Comparison of ENCODE assay signal across 22 mouse cellular contexts in genomic region chr8:121660602-121661001, GRCm38 (mm10). TPM values are rescaled to one million over a fixed set of nuclear protein-coding genes. Genes with fewer than 3 reads are reported as not detected.
DNase-seq lines count a peak whose midpoint lies in the region; ATAC-seq and TF ChIP-seq lines count a peak whose summit lies in the region.
"Had no signal": no experiment of that assay in that cellular context is flagged by ENCODE, and none has a peak within 500 bp of the region (broad histone marks: within the 10 kb centered on the region; RNA-seq: fewer than 3 reads in every experiment).

No protein-coding gene starts in this region.

- no peaks in the 10 kb centered on the region for H3K9me3 ChIP-seq in kidney, embryonic 16.5 days (ENCODE audit: low read length)
- no peaks in the 10 kb centered on the region for H3K9me3 ChIP-seq in E14TG2a.4 (ENCODE audit: low read length)
- H3K9me3 ChIP-seq: embryonic facial prominence, embryonic 15.5 days; lung, embryonic 15.5 days had no signal

- no peak overlapping the region for H3K27ac ChIP-seq in kidney, embryonic 16.5 days (ENCODE audit: low read length)
- H3K27ac ChIP-seq: embryonic facial prominence, embryonic 15.5 days; heart, adult 2 months; liver, embryonic 14.5 days; lung, embryonic 15.5 days; stomach, postnatal 0 days had no signal

- TF ChIP-seq CTCF in E14TG2a.4 (conservative IDR thresholded peaks at IDR 0.05; ENCODE audit: low read length): no peak

- H3K4me2 ChIP-seq in kidney, embryonic 16.5 days (replicated peaks; ENCODE audit: low read depth, low read length): no peak overlapping the region
- H3K4me2 ChIP-seq: embryonic facial prominence, embryonic 15.5 days; lung, embryonic 15.5 days; midbrain, embryonic 11.5 days had no signal

- peak; percentile 52 for DNase-seq in cerebellum, adult 9-11 months
- DNase-seq in kidney, adult 18-20 months: peak; percentile 71
- DNase-seq in kidney, postnatal 14 days: peak; percentile 45
- DNase-seq: adrenal gland, postnatal 10 days; gastrocnemius, postnatal 25 days; heart, adult 2 months; heart, postnatal 36 days; layer of hippocampus, adult 9-11 months; lung, postnatal 4 days; retina, postnatal 1 day; right cerebral cortex, postnatal 4 days; thymus, postnatal 14 days had no signal

- no peaks in the 10 kb centered on the region for H3K27me3 ChIP-seq in kidney, embryonic 16.5 days (ENCODE audit: insufficient read depth, low read length)
- H3K27me3 ChIP-seq in E14TG2a.4 (ENCODE audit: insufficient read depth, low read length): peaks cover 7% of the 10 kb centered on the region; the same call in 1 of the 2 replicates
- H3K27me3 ChIP-seq: embryonic facial prominence, embryonic 15.5 days; lung, embryonic 15.5 days had no signal

- no peak overlapping the region for H3K4me3 ChIP-seq in kidney, embryonic 16.5 days (ENCODE audit: low read length)
- H3K4me3 ChIP-seq in E14TG2a.4 (replicated peaks; ENCODE audit: low read length): peak overlapping the region; percentile 57
- H3K4me3 ChIP-seq: embryonic facial prominence, embryonic 15.5 days; heart, adult 2 months; lung, embryonic 15.5 days had no signal

- 59% methylated on average over 15 of the region's 15 CpGs for whole genome bisulfite sequencing in kidney, embryonic 16.5 days

- ATAC-seq in cerebellum, adult (ENCODE audit: insufficient number of reproducible peaks, low FRiP score, low TSS enrichment): no peak
- ATAC-seq in kidney, embryonic 16.5 days (ENCODE audit: low FRiP score, low TSS enrichment): no peak
- no peak for ATAC-seq in CD4-positive, CD25-positive, alpha-beta regulatory T cell, adult 4 months
- ATAC-seq: forebrain, embryonic 16.5 days had no signal

- H3K4me1 ChIP-seq in kidney, embryonic 16.5 days (ENCODE audit: insufficient read depth, low read length): peaks cover 19% of the 10 kb centered on the region
- peaks cover 33% of the 10 kb centered on the region for H3K4me1 ChIP-seq in E14TG2a.4 (replicated peaks; ENCODE audit: low read depth, low read length)

- no peak overlapping the region for H3K9ac ChIP-seq in kidney, embryonic 16.5 days (replicated peaks; ENCODE audit: low read length)
- H3K9ac ChIP-seq: embryonic facial prominence, embryonic 15.5 days; liver, embryonic 14.5 days; lung, embryonic 15.5 days had no signal

- H3K36me3 ChIP-seq in kidney, embryonic 16.5 days (ENCODE audit: insufficient read depth, low read length): no peaks in the 10 kb centered on the region
- H3K36me3 ChIP-seq in E14TG2a.4 (ENCODE audit: insufficient read depth, low read length): no peaks in the 10 kb centered on the region
- H3K36me3 ChIP-seq: embryonic facial prominence, embryonic 15.5 days; lung, embryonic 15.5 days had no signal

RNA-seq across cellular contexts. Expression of gene Zcchc14, which starts 7.9 kb away (rescaled TPM):
- polyA plus RNA-seq in kidney, embryonic 16.5 days (2015; fragmentation: Nextera tagmentation; extraction: Ambion mirVana): 16.4 and 17.8 TPM in 2 replicates
- polyA plus RNA-seq in CD4-positive, CD25-positive, alpha-beta regulatory T cell, adult 4 months (2017; shearing (Covaris generic)): under 1 TPM; 0.17 to 0.46 TPM

Comparison
In these comparisons a context has a peak if more than half of its experiments do, and no peak if none do; other contexts are left out.
1. RNA of gene Zcchc14, which starts 7.9 kb away (polyA plus RNA-seq): 16.4 to 17.8 TPM in kidney, embryonic 16.5 days; 0.17 to 0.46 TPM in CD4-positive, CD25-positive, alpha-beta regulatory T cell, adult 4 months; every median in the first group is over 10 times any median in the second.
2. Peak in every context shown above with its lines, with median percentiles within 50 percentile points of each other: DNase-seq.